Mouse (Mus musculus): ENCODE data around the gene Lrsam1.

The Lrsam1 gene

DNA sequence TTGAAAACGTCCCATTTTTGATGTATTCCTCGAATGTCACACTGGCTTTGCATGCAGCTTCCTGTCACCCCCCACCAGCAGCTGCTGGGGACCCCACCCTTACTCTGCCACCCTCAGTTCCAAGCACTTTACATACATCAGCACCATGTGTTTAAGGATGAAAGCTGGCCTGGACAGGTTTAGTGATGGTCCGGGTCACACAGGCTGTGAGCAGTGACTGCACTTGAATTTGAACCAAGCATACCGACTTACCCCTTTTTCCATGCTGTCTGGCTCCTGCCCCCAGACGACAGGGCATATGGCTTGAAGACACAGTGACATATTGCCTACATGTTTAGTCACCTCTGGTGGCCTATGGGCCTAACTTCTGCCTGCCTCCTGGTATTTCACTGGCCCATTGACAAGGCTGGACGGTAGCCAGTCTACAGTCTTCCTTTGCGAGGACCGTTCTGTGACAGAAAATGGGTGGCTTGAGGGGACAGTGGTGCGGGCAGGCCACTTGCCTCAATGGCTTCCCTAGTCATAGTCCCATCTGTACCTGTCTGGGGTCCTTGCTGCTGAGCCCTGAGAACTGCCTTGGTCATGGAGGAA lies 6.7 kb upstream of the Lrsam1 start:
- no peak for DNase-seq (ENCODE audit: extremely low read depth, low read depth, low spot score)

DNA sequence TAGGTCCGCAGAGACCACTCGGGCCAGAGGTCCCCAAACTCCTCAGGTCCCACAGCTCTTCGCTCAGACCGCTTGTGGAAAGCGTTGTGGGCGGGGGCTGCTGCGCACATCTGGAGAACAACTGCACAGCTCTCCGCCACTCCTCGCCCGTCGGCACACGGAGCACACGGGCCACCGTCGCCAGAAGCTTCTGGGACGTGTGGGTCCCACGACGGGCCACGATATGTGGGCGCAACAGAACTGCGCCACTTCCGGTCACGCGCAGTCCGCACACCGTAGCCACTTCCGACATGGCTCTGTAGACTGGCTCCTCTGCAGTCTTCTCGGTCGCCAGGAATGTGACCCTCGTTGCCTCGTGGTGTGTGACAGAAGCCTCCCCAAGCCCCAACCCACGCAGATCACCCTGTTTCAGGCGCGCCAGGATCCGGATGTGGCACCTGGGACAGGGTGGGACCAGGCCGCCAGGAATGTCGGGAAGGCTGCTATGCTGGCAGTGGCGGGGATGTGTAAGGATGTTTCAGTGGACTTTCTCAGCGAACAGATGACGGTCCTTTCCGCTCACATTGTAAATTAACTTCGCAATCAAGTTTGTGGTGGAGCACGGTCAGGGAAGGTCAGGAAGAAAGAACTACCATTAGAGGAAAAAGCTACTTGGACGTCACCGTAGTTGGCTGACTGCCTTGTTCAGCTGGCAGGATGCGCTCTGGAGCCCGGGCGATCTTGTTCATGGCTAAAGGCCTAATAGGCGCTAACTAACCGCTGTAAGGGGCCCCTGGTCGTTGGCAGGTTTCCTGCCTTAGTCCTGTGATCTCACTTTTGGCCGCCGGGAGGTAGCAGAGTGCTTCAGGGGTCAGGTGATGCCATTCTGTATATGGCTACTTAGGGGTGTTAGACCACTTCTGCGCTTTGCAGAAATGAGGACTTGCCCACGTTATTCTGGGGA lies 5.5 kb upstream of the Lrsam1 start:
- peak; percentile 36 for DNase-seq (ENCODE audit: extremely low read depth, low read depth, low spot score)

- DNase-seq (ENCODE audit: extremely low read depth, low read depth, low spot score): no peak
Measured at GRCm38 (mm10) chr2:32966184-32966688, 4.8 kb upstream of the Lrsam1 start.

DNA sequence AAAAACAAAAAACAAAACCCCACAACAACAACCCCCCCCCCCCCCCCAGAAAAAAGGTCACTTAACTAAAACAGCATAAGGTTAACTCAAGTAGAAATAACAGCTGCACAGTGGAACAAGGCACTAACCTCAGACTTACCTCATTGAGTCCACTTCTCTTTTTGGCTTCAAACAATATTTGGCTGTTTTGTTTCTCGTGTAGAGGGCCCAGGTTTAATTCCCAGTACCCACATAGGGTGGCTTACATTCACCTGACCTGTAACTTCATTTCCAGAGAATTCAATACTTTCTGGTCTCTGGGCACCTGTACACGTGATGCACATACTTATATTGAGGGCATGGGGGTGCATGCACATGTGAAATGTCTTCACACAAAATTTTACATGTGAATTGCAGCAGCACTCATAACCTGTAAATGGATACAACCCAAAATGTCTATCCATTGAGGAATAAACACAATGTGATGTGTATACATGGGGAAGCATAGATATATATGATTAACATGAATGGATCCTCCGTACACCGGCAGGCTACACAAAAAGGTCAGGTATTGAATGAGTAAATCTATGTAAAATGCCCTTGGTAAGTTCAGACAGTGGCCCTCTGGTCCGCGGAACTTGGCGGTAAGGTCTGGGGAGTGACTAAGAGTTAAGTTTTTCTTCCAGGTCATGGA lies 4.2 kb upstream of the Lrsam1 start:
- no peak for DNase-seq (ENCODE audit: extremely low read depth, low read depth, low spot score)

- no peak for DNase-seq (ENCODE audit: extremely low read depth, low read depth, low spot score)
Measured at GRCm38 (mm10) chr2:32964659-32965457, 3.4 kb upstream of the Lrsam1 start.

DNA sequence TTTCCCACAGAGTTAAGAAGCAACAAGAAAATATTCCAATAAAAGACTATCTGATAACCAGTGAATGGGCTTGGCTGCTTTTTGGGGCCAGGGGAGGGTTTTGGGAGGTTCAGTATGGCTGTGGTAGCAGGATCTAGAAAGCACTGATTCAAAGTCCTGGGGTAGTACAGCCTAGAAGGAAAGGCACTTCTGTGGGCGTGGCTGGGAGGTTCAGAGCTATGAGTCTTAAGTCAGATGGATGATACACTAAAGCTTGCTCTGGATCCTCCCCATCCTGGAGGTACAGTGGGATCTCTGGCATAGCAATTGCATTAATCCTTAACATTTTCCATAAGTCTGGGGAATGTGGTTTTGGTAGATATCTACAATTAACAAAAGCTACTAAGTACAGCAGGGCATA lies 2.6 kb upstream of the Lrsam1 start:
- no peak for DNase-seq (ENCODE audit: extremely low read depth, low read depth, low spot score)

- DNase-seq (ENCODE audit: extremely low read depth, low read depth, low spot score): no peak
Measured at GRCm38 (mm10) chr2:32963544-32963943, 2.1 kb upstream of the Lrsam1 start.

GRCm38 (mm10) chr2:32962875-32963220 lies 1.4 kb upstream of the Lrsam1 start:
- no peak for DNase-seq (ENCODE audit: extremely low read depth, low read depth, low spot score)

- no peak for DNase-seq (ENCODE audit: extremely low read depth, low read depth, low spot score)
Measured at GRCm38 (mm10) chr2:32962062-32962874, 854 bp upstream of the Lrsam1 start.

DNA sequence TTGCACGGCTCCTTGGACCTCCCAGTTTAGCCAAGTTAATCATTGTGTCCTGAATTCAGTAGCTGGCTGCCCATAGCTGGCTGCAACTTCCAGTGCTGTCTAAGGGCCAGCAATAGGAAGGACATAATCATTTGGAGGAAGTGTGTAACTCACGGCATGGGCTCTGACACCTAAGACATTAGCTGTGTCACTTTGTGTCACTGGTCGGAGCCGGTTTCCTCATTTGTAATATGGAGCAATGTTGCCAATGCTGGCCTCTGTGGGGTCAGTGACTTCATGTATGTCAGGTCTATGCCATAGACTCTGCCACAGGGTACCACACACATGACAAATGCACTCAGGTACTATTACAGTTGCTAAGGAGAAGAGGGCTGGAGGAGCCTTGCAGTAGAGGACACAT lies 1.1 kb downstream of the Lrsam1 start:
- no peak for DNase-seq (ENCODE audit: extremely low read depth, low read depth, low spot score)

GRCm38 (mm10) chr2:32957344-32957743 lies 4.1 kb downstream of the Lrsam1 start:
- DNase-seq (ENCODE audit: extremely low read depth, low read depth, low spot score): no peak

DNA sequence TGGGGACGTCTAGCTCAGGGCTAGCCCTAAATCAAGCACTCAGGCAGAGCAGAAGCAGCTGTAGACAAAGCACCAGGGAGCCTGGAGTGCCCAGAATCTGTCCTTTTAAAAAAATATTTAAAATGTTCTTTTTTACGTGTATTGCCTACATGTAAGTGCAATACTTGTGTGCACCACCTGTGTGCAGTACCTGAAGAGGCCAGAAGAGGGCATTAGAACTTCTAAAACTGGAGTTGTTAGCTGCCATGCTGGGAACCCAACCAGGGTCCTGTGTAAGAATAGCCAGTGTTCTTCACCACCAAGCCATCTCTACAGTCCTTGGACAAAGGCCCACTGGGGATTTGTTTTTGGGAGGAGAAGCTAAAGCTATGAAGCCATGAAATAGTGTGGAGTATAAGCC lies 6.8 kb downstream of the Lrsam1 start:
- no peak for DNase-seq (ENCODE audit: extremely low read depth, low read depth, low spot score)

GRCm38 (mm10) chr2:32947454-32947853 lies 14.0 kb downstream of the Lrsam1 start:
- no peak for DNase-seq (ENCODE audit: extremely low read depth, low read depth, low spot score)

- DNase-seq (ENCODE audit: extremely low read depth, low read depth, low spot score): no peak
Measured at GRCm38 (mm10) chr2:32940483-32940882, 20.9 kb downstream of the Lrsam1 start.

DNA sequence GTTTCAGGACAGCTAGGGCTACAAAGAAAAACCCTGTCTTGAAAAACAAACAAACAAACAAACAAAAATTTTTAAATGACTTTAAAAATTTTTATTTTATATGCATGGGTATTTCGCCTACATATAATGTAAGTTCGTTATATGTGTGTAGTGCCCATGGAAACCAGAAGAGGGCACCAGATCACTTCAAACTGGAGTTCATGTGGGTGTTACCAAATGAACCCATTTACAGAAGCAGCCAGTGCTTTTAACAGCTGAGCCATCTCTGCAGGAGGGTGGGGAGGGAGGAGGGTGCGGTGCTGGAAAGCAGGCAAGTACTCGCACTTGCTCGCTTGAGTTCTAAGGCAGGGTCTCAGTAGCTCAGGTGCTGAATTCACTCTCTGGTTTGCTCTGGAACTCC lies 22.0 kb downstream of the Lrsam1 start:
- DNase-seq (ENCODE audit: extremely low read depth, low read depth, low spot score): no peak

GRCm38 (mm10) chr2:32938741-32939140 lies 22.7 kb downstream of the Lrsam1 start:
- no peak for DNase-seq (ENCODE audit: extremely low read depth, low read depth, low spot score)

GRCm38 (mm10) chr2:32931730-32932129 lies 29.7 kb downstream of the Lrsam1 start:
- no peak for DNase-seq (ENCODE audit: extremely low read depth, low read depth, low spot score)

GRCm38 (mm10) chr2:32928947-32929829 lies 32.2 kb downstream of the Lrsam1 start:
- no peak for DNase-seq (ENCODE audit: extremely low read depth, low read depth, low spot score)

Data from fat pad, adult 2 months (tissue).